In genomic region chr3:109765141-109765540, GRCm38 (mm10) we compare ENCODE assay signal across 19 mouse cellular contexts.
A peak's percentile ranks its signal among the peaks of the same experiment; 100 is the strongest.
DNase-seq lines count a peak whose midpoint lies in the region; ATAC-seq and TF ChIP-seq lines count a peak whose summit lies in the region.
"Had no signal": no experiment of that assay in that cellular context is flagged by ENCODE, and none has a peak within 500 bp of the region (broad histone marks: within the 10 kb centered on the region; RNA-seq: fewer than 3 reads in every experiment).

No protein-coding gene starts in this region.

- H3K27me3 ChIP-seq in heart, embryonic 12.5 days (replicated peaks): no peaks in the 10 kb centered on the region
- H3K27me3 ChIP-seq in Patski: no peaks in the 10 kb centered on the region
- no peaks in the 10 kb centered on the region for H3K27me3 ChIP-seq in midbrain, embryonic 13.5 days
- H3K27me3 ChIP-seq: forebrain, embryonic 13.5 days; heart, embryonic 15.5 days; intestine, embryonic 15.5 days had no signal

- H3K36me3 ChIP-seq in heart, embryonic 12.5 days: no peaks in the 10 kb centered on the region
- no peaks in the 10 kb centered on the region for H3K36me3 ChIP-seq in midbrain, embryonic 13.5 days
- H3K36me3 ChIP-seq: embryonic facial prominence, embryonic 10.5 days; heart, embryonic 15.5 days; hindbrain, embryonic 10.5 days; intestine, embryonic 15.5 days had no signal

- H3K9ac ChIP-seq in heart, embryonic 12.5 days: no peak overlapping the region
- H3K9ac ChIP-seq in midbrain, embryonic 13.5 days (replicated peaks): no peak overlapping the region
- H3K9ac ChIP-seq: forebrain, embryonic 13.5 days; forebrain, postnatal 0 days; heart, embryonic 15.5 days; hindbrain, embryonic 14.5 days; intestine, embryonic 15.5 days had no signal

- POLR2A ChIA-PET in Patski (lab: Charles Lee): no interaction called here

- peak overlapping the region; percentile 36 for H3K4me2 ChIP-seq in heart, embryonic 12.5 days
- no peak overlapping the region for H3K4me2 ChIP-seq in midbrain, embryonic 13.5 days (replicated peaks)
- H3K4me2 ChIP-seq: forebrain, embryonic 13.5 days; heart, embryonic 15.5 days; hindbrain, embryonic 14.5 days; intestine, embryonic 15.5 days had no signal

- no peak for TF ChIP-seq CTCF in Patski (IDR thresholded peaks at IDR 0.05)

- no peaks in the 10 kb centered on the region for H3K9me3 ChIP-seq in heart, embryonic 12.5 days (replicated peaks)
- no peaks in the 10 kb centered on the region for H3K9me3 ChIP-seq in midbrain, embryonic 13.5 days
- H3K9me3 ChIP-seq: embryonic facial prominence, embryonic 10.5 days; forebrain, embryonic 13.5 days; heart, embryonic 15.5 days; hindbrain, embryonic 10.5 days; intestine, embryonic 15.5 days had no signal

- no peak for DNase-seq in heart, adult 8-10 months (ENCODE audit: low spot score)
- peak; percentile 16 for DNase-seq in retina, postnatal 1 day
- DNase-seq in retina, embryonic 14.5 days (ENCODE audit: low spot score): no peak
- DNase-seq in Patski (ENCODE audit: low read depth, low spot score): peak; percentile 25
- DNase-seq: adrenal gland, adult 2 months; adrenal gland, postnatal 25 days; B cell, adult 2 months; forebrain, postnatal 0 days; gastrocnemius, adult 2 months; gastrocnemius, postnatal 25 days; kidney, adult 18-20 months had no signal

- peaks cover 25% of the 10 kb centered on the region for H3K4me1 ChIP-seq in heart, embryonic 12.5 days (replicated peaks)
- peaks cover 4% of the 10 kb centered on the region; the same call in 1 of the 2 replicates for H3K4me1 ChIP-seq in midbrain, embryonic 13.5 days (replicated peaks)
- H3K4me1 ChIP-seq: embryonic facial prominence, embryonic 10.5 days; forebrain, embryonic 13.5 days; hindbrain, embryonic 10.5 days; intestine, embryonic 15.5 days had no signal

- in situ Hi-C loops in Patski (cut with MboI; ENCODE audit: low pct_unique_long_range_greater_than_20kb): no loop called here

- 15% methylated on average over 4 of the region's 4 CpGs for WGBS in heart, embryonic 12.5 days
- 81% methylated on average over 4 of the region's 4 CpGs for WGBS in midbrain, embryonic 13.5 days

- no peak overlapping the region for H3K27ac ChIP-seq in heart, embryonic 12.5 days (ENCODE audit: poor library complexity, severe bottlenecking)
- H3K27ac ChIP-seq in midbrain, embryonic 13.5 days: no peak overlapping the region
- H3K27ac ChIP-seq: embryonic facial prominence, embryonic 10.5 days; forebrain, embryonic 13.5 days; heart, embryonic 15.5 days; hindbrain, embryonic 10.5 days; hindbrain, embryonic 14.5 days; intestine, embryonic 15.5 days had no signal

- CTCF ChIA-PET in Patski (lab: Charles Lee): interaction anchor here (1.5 kb wide), 1 partner anchor 8 kb away, joined by 3 read pairs; no protein-coding TSS in a partner anchor

- no peak overlapping the region for H3K4me3 ChIP-seq in heart, embryonic 12.5 days
- no peak overlapping the region for H3K4me3 ChIP-seq in midbrain, embryonic 13.5 days (replicated peaks)
- H3K4me3 ChIP-seq: embryonic facial prominence, embryonic 10.5 days; forebrain, embryonic 13.5 days; gastrocnemius, adult 2 months; heart, embryonic 15.5 days; hindbrain, embryonic 10.5 days; intestine, embryonic 15.5 days had no signal

- peak; percentile 57; the same call in 1 of the 2 replicates for ATAC-seq in heart, embryonic 12.5 days (ENCODE audit: insufficient number of reproducible peaks, low FRiP score)
- ATAC-seq in Patski: peak; percentile 50
- no peak for ATAC-seq in midbrain, embryonic 13.5 days
- ATAC-seq: forebrain, embryonic 13.5 days; forebrain, postnatal 0 days; intestine, embryonic 15.5 days had no signal

Comparison
In these comparisons a context has a peak if more than half of its experiments do, and no peak if none do; other contexts are left out.
1. DNase-seq: peak in retina, postnatal 1 day (single experiment) and Patski (single experiment); none in heart, adult 8-10 months (single experiment) and retina, embryonic 14.5 days (single experiment).